Mouse (Mus musculus) embryonic facial prominence, embryonic 12.5 days (tissue): ENCODE data around the gene Mtss1l. TPM values are rescaled to one million over a fixed set of nuclear protein-coding genes. Genes with fewer than 3 reads are reported as not detected.

Experiments used
- ATAC-seq: fragments of 200-750 bp; cut with Nextera tagmentation; 2 replicates; pipeline ENCODE4 v1.8.0; 2017; ENCODE audit not compliant: insufficient number of reproducible peaks, insufficient read depth, low FRiP score, low TSS enrichment
- H3K27ac ChIP-seq: fragments of 300-500 bp; sonication (generic); 2 replicates; pipeline ENCODE4 v1.5.1; 2016; ENCODE audit warnings: mild to moderate bottlenecking
- H3K27me3 ChIP-seq: fragments of 300-500 bp; sonication (generic); 2 replicates; pipeline ENCODE4 v1.6.1; 2016; ENCODE audit warnings: mild to moderate bottlenecking, moderate library complexity
- H3K36me3 ChIP-seq: fragments of 300-500 bp; sonication (generic); 2 replicates; pipeline ENCODE4 v1.6.1; 2016; ENCODE audit warnings: mild to moderate bottlenecking
- H3K4me1 ChIP-seq: fragments of 300-500 bp; sonication (generic); 2 replicates; pipeline ENCODE4 v1.6.1; 2016
- H3K4me2 ChIP-seq: fragments of 300-500 bp; sonication (generic); replicated peaks from 2 replicates; pipeline ENCODE4 v1.6.1; 2016; ENCODE audit warnings: mild to moderate bottlenecking, moderate library complexity
- H3K4me3 ChIP-seq: fragments of 300-500 bp; sonication (generic); 2 replicates; pipeline ENCODE4 v1.5.1; 2016; ENCODE audit warnings: mild to moderate bottlenecking
- H3K9ac ChIP-seq: fragments of 300-500 bp; sonication (generic); 2 replicates; pipeline ENCODE4 v1.6.1; 2016; ENCODE audit warnings: mild to moderate bottlenecking, moderate library complexity
- H3K9me3 ChIP-seq: fragments of 300-500 bp; sonication (generic); 2 replicates; pipeline ENCODE4 v1.6.1; 2016; ENCODE audit warnings: mild to moderate bottlenecking, moderate library complexity
- whole genome bisulfite sequencing: fragments of 180-500 bp; shearing (Covaris S2); methylation state at CpG from one replicate; pipeline ENCODE4 v1.1.7; 2016; 5-methylcytosine and 5-hydroxymethylcytosine counted together
- polyA plus RNA-seq: library from polyadenylated mRNA; unstranded; fragments of >200 nt; fragmentation: Nextera tagmentation; extraction: Ambion mirVana; gene quantifications from 2 replicates; pipeline ENCODE4 v1.2.1, GENCODE M21; 2016

Mtss1l gene
- polyA plus RNA-seq, 1 experiment from 2014 or later = 10.9 TPM

DNA sequence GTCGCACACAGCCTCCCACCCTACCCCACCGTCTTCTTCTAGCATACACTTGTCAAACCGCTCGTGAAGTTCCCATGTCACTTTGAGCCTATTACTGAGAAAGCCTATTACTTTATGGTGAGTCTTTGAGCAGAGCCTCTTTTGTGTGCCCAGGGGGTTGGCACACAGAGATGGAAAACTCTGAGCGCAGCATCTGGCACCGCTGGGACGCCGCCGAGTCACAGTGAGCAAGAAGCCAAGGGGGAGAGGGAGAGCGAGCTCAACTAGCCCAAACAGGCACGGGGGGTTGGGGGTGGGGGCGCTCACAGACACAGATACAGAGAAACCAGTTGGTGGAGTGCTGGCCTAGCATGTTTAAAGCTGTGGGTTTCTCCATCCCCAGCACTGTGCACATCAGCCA is 68.3 kb downstream of the Mtss1l start:
- Histone ChIP-seq H3K9me3 (no peaks in the 10 kb centered on the region), H3K4me3 (no peak overlapping the region), H3K27ac (no peak overlapping the region), H3K9ac (no peak overlapping the region), H3K4me1 (no peaks in the 10 kb centered on the region), H3K36me3 (no peaks in the 10 kb centered on the region), H3K27me3 (no peaks in the 10 kb centered on the region), H3K4me2 (no peak overlapping the region)
- WGBS = 53% methylated on average over 12 of the region's 12 CpGs
- no peak for ATAC-seq

- no peaks in the 10 kb centered on the region for H3K9me3 ChIP-seq
- H3K4me2 ChIP-seq = no peak overlapping the region
- no peaks in the 10 kb centered on the region for H3K4me1 ChIP-seq
- no peaks in the 10 kb centered on the region for H3K36me3 ChIP-seq
- no peaks in the 10 kb centered on the region for H3K27me3 ChIP-seq
- no peak overlapping the region for H3K9ac ChIP-seq
- WGBS = 75% methylated on average over 6 of the region's 6 CpGs
- no peak overlapping the region for H3K27ac ChIP-seq
- no peak overlapping the region for H3K4me3 ChIP-seq
- ATAC-seq = no peak
Measured at GRCm38 (mm10) chr8:110790270-110790669, 69.0 kb downstream of the Mtss1l start.

Other genes with a start within 250 kb of the Mtss1l start
- gene Vac14, start 102.9 kb upstream of the Mtss1l start, polyA plus RNA-seq = 24.8 and 25.6 TPM in 2 replicates
- gene Il34, start 84.4 kb downstream of the Mtss1l start, polyA plus RNA-seq = 0.46 and 0.83 TPM in 2 replicates
- gene Cog4, start 125.1 kb downstream of the Mtss1l start, polyA plus RNA-seq = 85.5 and 87.8 TPM in 2 replicates
- gene Sf3b3, start 125.3 kb downstream of the Mtss1l start, polyA plus RNA-seq = 193 and 196 TPM in 2 replicates
- gene Fuk, start 181.0 kb downstream of the Mtss1l start, polyA plus RNA-seq = 16.8 and 17.0 TPM in 2 replicates
- gene St3gal2, start 198.4 kb downstream of the Mtss1l start, polyA plus RNA-seq = 44.6 and 45.5 TPM in 2 replicates